Mouse (Mus musculus): ENCODE measurements around the gene Fam213b. TPM values are rescaled to one million over a fixed set of nuclear protein-coding genes. Genes with fewer than 3 reads are reported as not detected.

Fam213b gene
- 1.4 TPM for total RNA-seq (2023)

DNA sequence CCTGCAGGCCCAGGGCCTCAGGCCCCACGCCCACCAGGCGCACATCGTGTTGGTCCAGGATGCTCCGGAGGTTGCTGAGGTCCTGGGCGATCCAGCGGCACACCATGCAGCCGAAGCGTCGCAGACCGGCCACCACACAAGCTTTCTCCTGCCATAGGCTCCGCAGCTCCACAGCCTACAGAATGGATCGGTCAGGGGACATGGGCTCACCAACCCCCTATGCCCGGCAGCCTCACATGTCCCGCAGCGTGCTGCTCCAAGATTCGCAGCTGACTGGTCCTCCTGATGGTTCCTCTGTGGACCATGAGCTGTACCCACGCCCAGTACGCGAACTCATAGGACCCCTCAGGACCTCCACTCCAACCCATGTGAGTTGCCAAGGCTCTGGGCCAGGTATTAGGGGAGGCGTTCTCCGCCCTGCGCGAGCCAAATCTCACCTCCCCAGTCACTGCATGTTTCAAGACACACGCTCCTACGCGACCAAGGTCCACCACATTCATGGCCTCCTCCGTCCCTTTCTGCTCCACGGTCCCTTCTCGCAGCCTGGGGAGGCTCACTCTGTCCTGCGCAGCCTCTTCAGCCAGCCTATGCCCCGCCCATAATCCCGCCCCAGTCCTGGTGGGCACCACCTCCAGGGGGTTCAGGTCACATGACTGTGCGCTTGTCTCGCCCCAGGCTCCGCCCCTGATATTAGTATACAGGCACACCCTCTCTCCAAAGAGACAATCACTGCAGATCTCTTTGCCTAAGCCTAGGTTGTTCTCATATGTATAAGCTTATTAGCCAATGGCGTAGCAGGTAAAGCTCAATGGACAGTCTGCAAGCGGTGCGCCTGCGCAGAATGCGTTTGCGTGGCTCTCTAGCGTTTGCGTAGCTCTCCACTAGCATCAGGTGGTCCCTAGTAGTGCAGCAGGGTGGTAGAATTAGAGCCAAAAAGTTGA lies at the start of gene Fam213b:
Gene Fam213b (minus strand): TSS at position 630 of the 941 bp plus-strand sequence.

DNA sequence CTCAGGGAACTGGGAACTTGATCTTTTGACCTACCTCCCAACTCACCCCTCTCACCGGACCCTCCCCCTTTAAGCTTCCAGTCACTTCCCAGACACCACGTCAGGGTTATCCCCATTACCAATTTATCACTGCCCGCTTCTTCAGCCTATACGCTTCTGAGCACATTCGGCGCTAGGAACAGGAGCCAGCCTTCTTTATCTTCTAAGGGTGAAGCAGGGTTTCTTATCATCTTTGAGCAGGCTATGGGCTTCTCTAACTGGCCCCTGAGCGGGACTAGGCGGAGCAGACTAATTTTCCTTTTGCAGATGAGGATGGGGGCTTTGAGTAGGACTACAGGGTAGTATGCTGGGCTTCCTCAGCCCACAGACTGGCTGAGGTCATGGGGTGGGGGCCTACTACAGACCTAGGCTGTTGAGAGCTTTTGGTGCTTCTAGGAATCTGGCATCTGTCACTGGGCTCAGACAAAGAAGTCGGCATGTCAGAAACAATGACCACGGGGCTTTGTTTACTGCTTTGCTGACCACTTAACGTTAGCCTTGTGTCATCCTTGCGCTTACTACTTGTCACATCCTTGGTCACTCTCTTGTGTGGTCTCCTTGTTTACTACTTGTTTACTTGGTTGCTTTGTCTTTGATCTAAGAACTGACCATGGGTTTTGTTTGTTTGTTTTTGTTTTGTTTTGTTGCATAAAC lies 29.6 kb upstream of the Fam213b start, which contains the start of gene Tnfrsf14:
Gene Tnfrsf14 (minus strand): TSS at position 169 of the 693 bp plus-strand sequence.

DNA sequence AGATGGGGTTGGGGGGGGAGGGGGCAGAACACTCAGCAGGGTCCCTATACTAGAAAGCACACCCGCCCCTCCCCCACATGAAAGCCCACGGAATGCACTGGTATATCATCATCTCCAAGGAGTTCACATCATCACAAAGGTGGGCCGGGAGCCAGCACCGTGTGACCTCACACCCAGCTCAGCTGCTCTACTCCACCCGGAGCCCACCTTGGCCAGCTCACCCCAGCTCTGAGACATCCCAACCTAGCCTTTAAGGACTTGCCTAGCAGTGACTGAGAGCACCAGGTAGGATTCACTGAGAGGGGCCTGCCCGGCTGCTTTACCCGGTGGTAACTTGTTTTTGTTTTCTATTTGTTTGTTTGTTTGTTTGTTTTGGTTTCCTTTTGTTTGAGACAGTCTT lies 29.5 kb downstream of the Fam213b start, which contains the start of gene Mmel1:
Gene Mmel1 (plus strand): TSS at position 146 of the 400 bp plus-strand sequence.

Other genes with a start within 250 kb of the Fam213b start
- gene Actrt2, start 231.3 kb downstream of the Fam213b start, total RNA-seq (2023), result not detected
- not detected for gene Ttc34, start 61.7 kb downstream of the Fam213b start, total RNA-seq (2023)
- gene Mmel1, start 29.6 kb downstream of the Fam213b start, total RNA-seq (2023), result not detected
- 133 TPM for gene Tnfrsf14, start 29.4 kb upstream of the Fam213b start, total RNA-seq (2023)
- gene Hes5, start 61.8 kb upstream of the Fam213b start, total RNA-seq (2023), result 1.5 TPM
- 105 TPM for gene Pank4, start 65.0 kb upstream of the Fam213b start, total RNA-seq (2023)
- gene Plch2, start 157.6 kb upstream of the Fam213b start, total RNA-seq (2023), result 0.18 TPM
- 10.2 TPM for gene Pex10, start 167.9 kb upstream of the Fam213b start, total RNA-seq (2023)
- gene Rer1, start 187.2 kb upstream of the Fam213b start, total RNA-seq (2023), result 60.6 TPM
- 3.8 TPM for gene Morn1, start 187.4 kb upstream of the Fam213b start, total RNA-seq (2023)